Mouse (Mus musculus) lung, embryonic 15.5 days (tissue): ENCODE results near the gene Cenpl. TPM values are rescaled to one million over a fixed set of nuclear protein-coding genes. Genes with fewer than 3 reads are reported as not detected.
A peak's percentile ranks its signal among the peaks of the same experiment; 100 is the strongest.
"Not testable (repeated sequence)": the region's sequence is repeated elsewhere in the genome, so short reads cannot be mapped to it uniquely, and the experiment has no call there.

Source experiments
- ATAC-seq: fragments of 200-750 bp; cut with Nextera tagmentation; 2 replicates; pipeline ENCODE4 v1.8.0; 2017; ENCODE audit warnings: moderate number of reproducible peaks, borderline replicate concordance; ENCODE audit not compliant: low FRiP score, low TSS enrichment; ENCODE audit errors: extremely low read depth
- H3K27ac ChIP-seq: fragments of 300-500 bp; sonication (generic); 2 replicates; pipeline ENCODE4 v1.5.1; 2015; ENCODE audit warnings: moderate library complexity, mild to moderate bottlenecking, inconsistent platforms
- H3K27me3 ChIP-seq: fragments of 300-500 bp; sonication (generic); 2 replicates; pipeline ENCODE4 v1.6.1; 2015; ENCODE audit warnings: inconsistent platforms
- H3K36me3 ChIP-seq: fragments of 300-500 bp; sonication (generic); 2 replicates; pipeline ENCODE4 v1.6.1; 2015; ENCODE audit warnings: inconsistent platforms
- H3K4me1 ChIP-seq: fragments of 300-500 bp; sonication (generic); 2 replicates; pipeline ENCODE4 v1.6.1; 2015; ENCODE audit warnings: inconsistent platforms
- H3K4me2 ChIP-seq: fragments of 300-500 bp; sonication (generic); 2 replicates; pipeline ENCODE4 v1.6.1; 2015; ENCODE audit warnings: inconsistent platforms, mild to moderate bottlenecking, moderate library complexity
- H3K4me3 ChIP-seq: fragments of 300-500 bp; sonication (generic); 2 replicates; pipeline ENCODE4 v1.5.1; 2015; ENCODE audit warnings: mild to moderate bottlenecking, inconsistent platforms
- H3K9ac ChIP-seq: fragments of 300-500 bp; sonication (generic); 2 replicates; pipeline ENCODE4 v1.6.1; 2015; ENCODE audit warnings: inconsistent platforms
- H3K9me3 ChIP-seq: fragments of 300-500 bp; sonication (generic); 2 replicates; pipeline ENCODE4 v1.6.1; 2016; ENCODE audit warnings: inconsistent platforms
- WGBS: fragments of 180-500 bp; shearing (Covaris S2); methylation state at CpG from one replicate; pipeline ENCODE4 v1.1.7; 2015; 5-methylcytosine and 5-hydroxymethylcytosine counted together
- polyA plus RNA-seq: library from polyadenylated mRNA; unstranded; fragments of >200 nt; fragmentation: Nextera tagmentation; extraction: Ambion mirVana; gene quantifications from 2 replicates; pipeline ENCODE4 v1.2.1, GENCODE M21; 2015

Cenpl gene
- 35.4 and 35.9 TPM in 2 replicates for polyA plus RNA-seq

DNA sequence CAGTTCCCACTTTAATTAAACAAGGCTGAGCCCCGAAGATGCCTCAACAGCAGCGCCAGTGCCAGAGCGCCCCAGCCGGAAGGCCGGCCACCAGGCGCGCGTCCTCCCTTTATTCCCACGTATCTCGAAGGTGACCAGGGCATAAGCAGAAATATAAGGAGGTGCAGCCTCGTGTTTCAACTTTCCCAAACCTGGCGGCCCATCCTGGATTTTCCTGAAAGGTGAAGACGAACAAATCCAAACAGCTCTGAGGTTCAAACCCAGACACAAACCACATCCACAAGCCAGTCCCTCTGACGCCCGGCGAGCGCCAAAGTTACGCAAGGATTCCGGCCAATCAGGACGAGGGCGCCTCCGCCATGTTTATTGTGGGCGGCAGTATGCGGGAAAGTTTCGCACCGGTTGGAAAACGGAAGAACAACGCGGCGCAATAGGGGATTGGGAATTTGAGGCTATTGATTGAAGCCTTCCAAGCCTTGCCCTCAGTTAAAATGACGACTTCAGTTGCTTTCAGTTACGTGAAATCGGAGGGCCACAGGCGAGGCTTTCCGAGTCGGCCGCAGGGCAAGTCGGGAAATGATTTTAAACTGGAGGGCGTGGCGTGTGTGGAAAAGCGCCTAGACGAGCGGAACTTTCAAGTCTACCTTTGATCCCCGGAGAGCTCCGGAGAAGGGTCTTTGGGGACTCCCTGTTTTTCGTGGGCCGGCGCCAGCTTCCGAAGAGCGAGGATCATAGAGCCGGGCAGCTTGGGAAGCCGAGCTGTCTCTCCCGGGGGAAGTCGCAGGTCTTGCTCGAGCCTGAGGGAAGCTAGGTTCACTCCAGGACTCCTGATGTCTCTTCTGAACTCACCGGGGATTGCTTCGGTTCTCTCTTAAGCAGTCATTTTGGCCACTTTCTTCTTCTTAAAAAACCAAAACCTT, at the start of gene Cenpl, which contains the start of gene Dars2:
Gene Cenpl, plus strand, starts transcription at position 362 of the 920 bp plus-strand sequence.
Gene Dars2, minus strand, starts transcription at position 307 of the 920 bp plus-strand sequence.
- peak within 1 kb of the TSS; percentile 86 for H3K4me2 ChIP-seq
- H3K36me3 ChIP-seq, result peaks cover 6% of the 10 kb centered on the region
- no peaks in the 10 kb centered on the region for H3K27me3 ChIP-seq
- no peaks in the 10 kb centered on the region for H3K9me3 ChIP-seq
- H3K4me1 ChIP-seq, result peaks cover 34% of the 10 kb centered on the region
- H3K4me3 ChIP-seq, result peak within 1 kb of the TSS; percentile 70
- peak within 1 kb of the TSS; percentile 74 for H3K9ac ChIP-seq
- WGBS, result under 1% methylated on average over 57 of the region's 57 CpGs
- peak; percentile 97 for ATAC-seq
- peak within 1 kb of the TSS; percentile 69 for H3K27ac ChIP-seq

DNA sequence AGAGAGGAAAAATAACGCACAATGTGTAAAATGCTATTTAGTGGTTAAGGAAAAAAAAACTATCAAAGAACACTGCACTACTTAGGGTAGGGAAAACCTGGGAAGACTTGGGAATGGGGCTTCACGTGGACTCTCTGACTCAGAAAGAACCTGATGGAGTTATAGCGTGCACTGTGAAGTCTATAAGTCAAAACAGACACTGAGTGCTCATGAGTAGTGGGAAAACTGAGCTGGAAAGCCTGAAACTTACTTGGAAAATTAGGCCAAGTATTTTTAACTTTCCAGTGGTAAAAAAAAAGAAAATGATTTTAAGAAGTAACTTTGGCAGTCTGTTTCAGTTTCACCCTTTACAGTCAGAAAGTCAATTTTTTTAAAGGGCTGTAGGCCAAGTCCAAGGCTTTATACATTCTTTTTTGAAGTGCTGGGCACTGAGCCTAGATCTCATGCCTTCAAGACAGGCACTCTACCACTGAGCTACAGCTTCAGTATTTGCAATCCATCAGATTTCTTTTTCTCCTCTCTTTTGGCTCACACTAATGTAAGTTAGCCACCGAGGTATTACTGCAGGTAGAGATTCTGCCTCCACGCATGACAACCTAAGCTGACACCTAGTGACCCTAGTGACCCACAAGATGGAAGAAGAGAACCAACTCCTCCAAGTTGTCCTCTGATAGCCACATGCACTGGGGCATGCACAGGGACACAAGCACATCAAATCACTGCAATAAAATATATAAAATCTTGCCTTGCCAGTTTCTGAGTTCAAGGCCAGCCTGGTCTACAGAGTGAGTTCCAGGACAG, 44.9 kb upstream of the Cenpl start:
- Histone ChIP-seq H3K9me3 (no peaks in the 10 kb centered on the region), H3K9ac (no peak overlapping the region), H3K27ac (peak overlapping the region; percentile 64), H3K4me2 (no peak overlapping the region), H3K27me3 (no peaks in the 10 kb centered on the region), H3K36me3 (peaks cover 21% of the 10 kb centered on the region), H3K4me3 (no peak overlapping the region), H3K4me1 (peaks cover 3% of the 10 kb centered on the region; the same call in 1 of the 2 replicates)
- peak; percentile 69 for ATAC-seq
- 64% methylated on average over 5 of the region's 5 CpGs for WGBS

DNA sequence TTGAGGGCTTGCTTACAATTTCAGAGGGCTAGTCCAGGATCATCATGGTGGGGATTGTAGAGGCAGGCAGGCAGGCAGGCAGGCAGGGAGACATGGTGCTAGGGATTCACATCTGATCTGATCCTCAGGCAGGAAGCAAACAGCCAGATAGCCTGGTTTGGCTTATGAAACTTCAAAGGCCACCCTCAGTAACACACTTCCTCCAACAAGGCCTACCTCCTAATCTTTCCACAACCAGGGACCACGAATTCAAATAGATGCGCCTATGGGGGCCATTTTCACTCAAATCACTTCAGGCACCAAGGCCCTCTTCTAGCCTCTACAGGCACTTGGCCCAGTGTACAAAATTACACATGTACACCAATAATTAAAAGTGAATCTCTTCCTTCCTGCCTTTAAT, 43.3 kb upstream of the Cenpl start:
- H3K27ac ChIP-seq, result no peak overlapping the region
- H3K4me2 ChIP-seq, result no peak overlapping the region
- no peak overlapping the region for H3K4me3 ChIP-seq
- H3K9ac ChIP-seq, result no peak overlapping the region
- H3K9me3 ChIP-seq, result no peaks in the 10 kb centered on the region
- no peaks in the 10 kb centered on the region for H3K27me3 ChIP-seq
- ATAC-seq, result no peak
- peaks cover 33% of the 10 kb centered on the region for H3K36me3 ChIP-seq
- 64% methylated on average over 2 of the region's 2 CpGs for WGBS
- peaks cover 3% of the 10 kb centered on the region; the same call in 1 of the 2 replicates for H3K4me1 ChIP-seq

DNA sequence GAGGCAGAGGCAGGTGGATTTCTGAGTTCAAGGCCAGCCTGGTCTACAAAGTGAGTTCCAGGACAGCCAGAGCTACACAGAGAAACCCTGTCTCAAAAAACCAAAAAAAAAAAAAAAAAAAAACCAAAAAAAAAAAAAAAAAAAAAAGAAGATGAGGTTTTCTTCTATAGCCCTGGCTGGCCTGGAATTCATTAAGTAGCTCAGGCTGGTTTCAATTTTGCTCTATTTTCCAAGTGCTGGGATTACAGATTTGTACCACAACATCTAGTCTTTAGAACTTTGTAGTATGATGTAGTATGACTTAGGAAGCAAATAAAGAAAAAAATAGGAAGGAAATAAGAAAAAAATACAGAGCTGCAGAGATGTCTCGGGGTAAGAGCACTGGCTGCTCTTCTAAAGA, 42.1 kb upstream of the Cenpl start:
- not testable (repeated sequence) for H3K27ac ChIP-seq, H3K9me3 ChIP-seq, H3K27me3 ChIP-seq, H3K4me2 ChIP-seq, H3K4me1 ChIP-seq, H3K4me3 ChIP-seq, ATAC-seq, H3K9ac ChIP-seq
- peaks cover 33% of the 10 kb centered on the region for H3K36me3 ChIP-seq
- 88% methylated on average over 1 of the region's 1 CpGs for WGBS

DNA sequence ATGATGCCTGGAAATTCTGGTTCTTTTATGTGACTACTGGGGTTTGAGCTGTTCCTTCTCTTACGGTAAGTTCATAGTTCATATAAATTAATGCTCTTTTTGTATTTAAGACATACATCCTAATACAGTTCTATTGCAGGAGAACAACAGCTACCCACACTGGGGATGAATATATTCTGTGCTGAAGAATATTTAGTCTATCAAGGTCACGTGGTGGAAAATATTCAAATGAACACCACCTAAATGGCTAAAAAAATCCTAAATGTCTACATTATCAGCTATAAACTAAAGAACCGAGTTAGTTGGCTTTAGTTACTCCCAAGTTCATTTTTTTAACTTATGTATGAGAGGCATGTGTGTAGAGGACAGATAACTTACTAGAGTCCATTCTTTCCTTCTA, 40.5 kb upstream of the Cenpl start:
- H3K9ac ChIP-seq, result no peak overlapping the region
- no peak overlapping the region for H3K27ac ChIP-seq
- no peak for ATAC-seq
- H3K27me3 ChIP-seq, result no peaks in the 10 kb centered on the region
- peaks cover 15% of the 10 kb centered on the region for H3K4me1 ChIP-seq
- no peak overlapping the region for H3K4me3 ChIP-seq
- peaks cover 27% of the 10 kb centered on the region for H3K36me3 ChIP-seq
- H3K9me3 ChIP-seq, result no peaks in the 10 kb centered on the region
- WGBS, result 93% methylated on average over 3 of the region's 3 CpGs
- H3K4me2 ChIP-seq, result no peak overlapping the region

DNA sequence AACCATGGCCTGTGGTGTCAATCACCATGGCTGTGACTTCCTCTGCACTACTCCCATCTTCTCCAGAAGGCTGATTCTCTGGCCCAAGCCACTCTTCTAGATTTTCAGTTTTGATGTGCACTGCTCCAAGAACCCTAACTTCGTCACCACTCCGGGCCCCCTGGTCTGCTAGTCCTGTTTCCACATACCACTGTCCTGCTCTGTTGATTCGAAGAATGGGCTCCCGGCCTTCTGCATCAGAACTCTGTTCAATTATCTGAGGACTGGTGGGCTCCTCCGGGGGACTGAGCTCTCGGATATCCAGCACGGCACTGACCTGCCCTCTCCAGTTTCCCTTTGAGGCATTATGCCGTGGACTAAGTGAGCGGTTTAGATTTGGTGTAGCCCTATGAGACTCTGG, 38.6 kb upstream of the Cenpl start:
- 89% methylated on average over 9 of the region's 9 CpGs for WGBS
- Histone ChIP-seq H3K9me3 (no peaks in the 10 kb centered on the region), H3K4me2 (no peak overlapping the region), H3K27me3 (no peaks in the 10 kb centered on the region), H3K4me1 (peaks cover 12% of the 10 kb centered on the region; the same call in 1 of the 2 replicates), H3K4me3 (no peak overlapping the region), H3K9ac (no peak overlapping the region), H3K27ac (no peak overlapping the region), H3K36me3 (peaks cover 31% of the 10 kb centered on the region)
- ATAC-seq, result no peak

DNA sequence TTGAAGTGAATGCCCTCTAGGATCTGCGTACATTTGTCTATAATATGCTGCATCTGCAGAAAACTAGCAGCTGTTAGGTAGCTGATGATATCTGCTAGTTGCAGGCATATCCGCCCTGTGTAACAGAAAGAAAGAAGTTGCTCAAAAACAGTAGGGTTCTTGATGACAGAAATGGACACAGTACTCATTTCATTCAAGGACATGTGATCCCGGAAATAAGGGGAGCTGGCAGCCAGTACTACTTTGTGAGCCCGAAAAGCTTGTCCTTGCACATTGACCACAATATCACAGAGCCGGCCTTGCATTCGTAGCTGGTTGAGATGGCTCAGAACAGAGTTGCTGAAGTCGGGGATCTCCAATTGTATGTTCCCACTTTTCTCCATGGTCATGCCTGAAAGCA, 38.2 kb upstream of the Cenpl start:
- H3K36me3 ChIP-seq, result peaks cover 27% of the 10 kb centered on the region
- H3K27ac ChIP-seq, result no peak overlapping the region
- peaks cover 14% of the 10 kb centered on the region; the same call in 1 of the 2 replicates for H3K4me1 ChIP-seq
- H3K27me3 ChIP-seq, result no peaks in the 10 kb centered on the region
- whole genome bisulfite sequencing, result 91% methylated on average over 7 of the region's 7 CpGs
- ATAC-seq, result no peak
- no peak overlapping the region for H3K9ac ChIP-seq
- H3K4me3 ChIP-seq, result no peak overlapping the region
- no peaks in the 10 kb centered on the region for H3K9me3 ChIP-seq
- H3K4me2 ChIP-seq, result no peak overlapping the region

DNA sequence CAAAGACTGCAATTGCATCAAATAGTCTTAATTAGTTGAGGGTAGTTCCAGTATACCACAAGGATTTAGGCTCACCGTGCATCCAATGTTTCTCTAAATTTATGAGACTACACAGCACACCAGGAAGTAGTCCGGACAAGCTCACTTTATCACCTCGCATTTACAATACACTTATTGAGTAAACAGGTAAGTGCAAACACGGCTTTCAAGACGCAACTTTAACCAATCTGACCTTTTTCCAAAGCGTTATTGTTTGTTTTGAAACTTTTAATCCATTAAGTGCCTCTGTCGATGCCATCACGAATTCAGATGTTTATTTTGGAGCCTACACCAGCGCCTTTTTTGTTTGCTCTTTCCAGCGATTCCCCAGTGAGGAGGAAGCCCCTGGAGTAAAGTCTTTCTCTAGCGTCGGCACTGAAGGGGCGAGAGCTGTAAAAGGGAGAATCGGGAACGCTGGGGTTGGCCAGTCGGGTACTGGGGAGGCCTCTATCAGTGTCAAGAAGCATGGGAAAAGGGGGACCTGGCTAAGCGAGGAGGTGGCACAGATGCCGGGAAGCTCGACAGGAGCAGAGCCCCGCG, 36.6 kb upstream of the Cenpl start:
- Histone ChIP-seq H3K27me3 (no peaks in the 10 kb centered on the region), H3K4me2 (peak overlapping the region; percentile 66), H3K27ac (peak overlapping the region; percentile 98), H3K36me3 (peaks cover 42% of the 10 kb centered on the region), H3K4me1 (peaks cover 17% of the 10 kb centered on the region; the same call in 1 of the 2 replicates), H3K9me3 (no peaks in the 10 kb centered on the region), H3K4me3 (peak overlapping the region; percentile 64), H3K9ac (peak overlapping the region; percentile 90)
- ATAC-seq, result no peak; the same call in 1 of the 2 replicates
- under 1% methylated on average over 21 of the region's 21 CpGs for WGBS

DNA sequence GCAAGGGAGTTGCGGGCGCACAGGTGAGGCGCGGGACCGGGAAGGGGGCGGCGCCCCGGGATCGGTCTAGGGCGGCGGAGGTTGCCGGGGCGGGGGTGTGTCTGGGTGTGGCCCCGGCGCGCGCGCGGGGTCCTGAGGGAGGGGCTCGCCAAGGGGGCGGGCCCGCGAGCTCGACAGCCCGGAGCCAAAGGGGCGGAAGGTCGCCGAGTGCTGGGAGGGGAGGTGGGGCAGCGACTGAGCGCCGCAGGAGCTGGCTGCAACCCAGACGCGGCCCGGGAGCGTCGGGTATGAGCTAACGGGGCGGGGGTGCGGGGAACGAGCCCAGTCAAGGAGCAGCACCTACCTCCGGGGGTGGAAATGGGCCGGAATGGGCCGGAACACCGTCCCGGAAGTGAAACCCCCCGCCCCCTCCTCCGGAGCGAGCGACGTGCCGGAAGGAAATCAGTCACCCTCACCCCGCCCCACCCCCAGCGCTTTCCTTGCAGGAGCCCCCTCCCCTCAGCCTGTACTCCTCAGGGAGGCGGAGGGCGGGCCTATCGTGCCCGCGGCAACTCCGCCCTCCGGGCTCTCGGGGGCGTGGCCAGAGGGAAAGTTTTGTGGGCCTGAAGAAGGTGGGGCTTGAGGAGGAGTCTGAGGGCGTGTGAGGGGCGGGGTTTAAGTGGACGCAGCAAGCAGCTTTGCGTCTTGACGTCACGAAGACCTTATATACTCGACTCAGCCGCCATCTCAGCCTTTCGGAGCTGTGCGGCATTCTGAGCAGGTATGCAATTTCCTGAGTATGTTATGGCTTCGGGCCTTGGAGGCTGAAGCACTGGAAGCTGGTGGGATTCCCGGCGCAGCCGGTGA, 35.9 kb upstream of the Cenpl start, which contains the start of gene Zbtb37:
Gene Zbtb37, minus strand, starts transcription at position 415 of the 846 bp plus-strand sequence.
- under 1% methylated on average over 74 of the region's 76 CpGs for WGBS
- H3K27ac ChIP-seq, result peak within 1 kb of the TSS; percentile 98
- peaks cover 17% of the 10 kb centered on the region; the same call in 1 of the 2 replicates for H3K4me1 ChIP-seq
- H3K4me2 ChIP-seq, result peak within 1 kb of the TSS; percentile 67
- H3K9me3 ChIP-seq, result no peaks in the 10 kb centered on the region
- peaks cover 42% of the 10 kb centered on the region for H3K36me3 ChIP-seq
- H3K27me3 ChIP-seq, result no peaks in the 10 kb centered on the region
- H3K4me3 ChIP-seq, result peak within 1 kb of the TSS; percentile 64
- peak within 1 kb of the TSS; percentile 90 for H3K9ac ChIP-seq
- ATAC-seq, result peak; percentile 93

DNA sequence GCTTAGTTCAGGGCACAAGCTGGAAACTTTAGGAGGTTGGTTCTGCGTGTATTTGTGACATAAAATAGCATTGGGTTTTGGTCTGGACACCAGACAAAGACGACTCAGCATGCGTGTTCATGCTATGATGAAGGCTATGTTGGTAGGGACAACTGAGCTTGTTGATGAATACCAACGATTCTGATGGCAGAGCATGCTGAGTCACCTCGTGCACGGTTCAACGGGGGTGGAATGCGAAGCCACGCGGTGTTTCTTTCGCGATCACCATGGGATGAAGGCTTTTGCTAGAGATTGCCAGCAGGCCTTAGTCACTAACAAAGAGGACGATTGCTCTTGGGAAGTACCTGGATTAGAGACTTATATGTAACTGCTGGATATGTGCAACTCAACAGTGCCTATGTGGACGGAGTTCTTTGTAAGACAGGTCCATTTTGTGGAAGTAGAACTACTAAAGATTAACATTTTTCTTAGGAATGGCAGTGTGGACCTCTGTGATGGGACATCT, 35.2 kb upstream of the Cenpl start:
- peak overlapping the region; percentile 64 for H3K4me3 ChIP-seq
- H3K27me3 ChIP-seq, result no peaks in the 10 kb centered on the region
- peak overlapping the region; percentile 82 for H3K27ac ChIP-seq
- peak; percentile 4; the same call in 1 of the 2 replicates for ATAC-seq
- 0% methylated on average over 14 of the region's 14 CpGs for WGBS
- peaks cover 37% of the 10 kb centered on the region for H3K36me3 ChIP-seq
- peak overlapping the region; percentile 67 for H3K4me2 ChIP-seq
- H3K4me1 ChIP-seq, result peaks cover 17% of the 10 kb centered on the region; the same call in 1 of the 2 replicates
- H3K9me3 ChIP-seq, result no peaks in the 10 kb centered on the region
- peak overlapping the region; percentile 90 for H3K9ac ChIP-seq
